Mouse (Mus musculus): ENCODE measurements at regions not wholly inside any gene's neighbourhood (a gene's known extent, or its start where the extent isn't known, plus 50 kb on each side); places are given as distances from the start of the nearest gene placed in this dataset.

GRCm38 (mm10) chr7:123861706-123862105 is 121.0 kb upstream of the Hs3st4 start:
- Histone ChIP-seq H3K4me2 (replicated peaks; ENCODE audit: low read depth, low read length) (no peak overlapping the region), H3K4me3 (ENCODE audit: low read length) (no peak overlapping the region), H3K4me1 (ENCODE audit: insufficient read depth, low read length) (no peaks in the 10 kb centered on the region), H3K27me3 (ENCODE audit: insufficient read depth, low read length) (no peaks in the 10 kb centered on the region), H3K9ac (replicated peaks; ENCODE audit: low read length) (no peak overlapping the region), H3K36me3 (ENCODE audit: insufficient read depth, low read length) (no peaks in the 10 kb centered on the region), H3K9me3 (ENCODE audit: low read length) (no peaks in the 10 kb centered on the region), H3K27ac (ENCODE audit: low read length) (no peak overlapping the region)
- ATAC-seq (ENCODE audit: low FRiP score, low TSS enrichment), result no peak
- 86% methylated on average over 2 of the region's 2 CpGs for WGBS

- no peak overlapping the region for H3K4me3 ChIP-seq (ENCODE audit: low read length)
- 82% methylated on average over 4 of the region's 4 CpGs for WGBS
- H3K4me1 ChIP-seq (ENCODE audit: insufficient read depth, low read length), result no peaks in the 10 kb centered on the region
- no peak overlapping the region for H3K4me2 ChIP-seq (replicated peaks; ENCODE audit: low read depth, low read length)
- no peaks in the 10 kb centered on the region for H3K9me3 ChIP-seq (ENCODE audit: low read length)
- no peaks in the 10 kb centered on the region for H3K27me3 ChIP-seq (ENCODE audit: insufficient read depth, low read length)
- ATAC-seq (ENCODE audit: low FRiP score, low TSS enrichment), result no peak
- no peak overlapping the region for H3K9ac ChIP-seq (replicated peaks; ENCODE audit: low read length)
- no peaks in the 10 kb centered on the region for H3K36me3 ChIP-seq (ENCODE audit: insufficient read depth, low read length)
- no peak overlapping the region for H3K27ac ChIP-seq (ENCODE audit: low read length)
Observed at GRCm38 (mm10) chr7:123896759-123897444, 85.8 kb upstream of the Hs3st4 start.

DNA sequence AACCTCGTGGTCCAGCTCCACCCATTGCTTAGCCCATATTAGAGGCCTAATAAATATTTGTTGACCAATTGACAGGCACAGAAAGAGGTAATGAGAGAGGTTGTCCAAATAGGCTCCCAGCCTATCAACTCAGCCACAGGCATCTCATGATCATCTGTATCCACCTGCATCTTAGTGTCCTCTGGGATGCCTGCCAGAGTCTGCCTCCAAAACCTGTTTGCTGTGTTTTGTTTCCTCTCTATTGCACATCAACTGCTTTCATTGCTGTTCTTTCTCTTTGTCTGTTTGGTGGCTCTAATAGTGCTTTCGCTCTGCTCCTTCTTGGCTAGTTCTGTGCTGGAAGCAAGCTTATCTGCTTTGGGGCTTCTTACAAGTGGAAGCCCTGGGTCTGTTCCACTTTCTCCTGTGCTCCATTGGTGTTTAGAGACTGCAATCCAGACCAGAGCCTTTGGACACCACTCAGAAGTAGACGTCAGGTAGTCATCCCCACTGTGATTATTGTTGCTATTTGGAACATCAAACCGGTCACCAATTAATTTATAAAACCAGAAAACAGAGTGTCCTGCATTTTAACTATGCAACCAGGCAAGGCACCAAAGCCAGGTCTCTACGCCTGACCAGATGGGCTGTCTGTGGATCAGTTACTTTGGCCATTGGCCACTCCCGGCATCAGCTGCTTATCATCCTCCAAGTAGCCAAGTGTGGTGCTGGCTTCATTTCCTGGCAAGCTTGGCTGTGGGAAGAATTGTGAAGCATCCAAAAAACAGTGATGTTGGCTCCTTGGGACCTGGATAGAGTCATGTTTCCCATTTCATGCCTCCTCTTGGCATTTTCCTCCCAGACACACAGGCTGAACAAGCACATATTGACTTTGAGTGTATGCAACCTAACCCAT is 74.5 kb upstream of the Hs3st4 start:
- Histone ChIP-seq H3K9ac (replicated peaks; ENCODE audit: low read length) (no peak overlapping the region), H3K4me1 (ENCODE audit: insufficient read depth, low read length) (no peaks in the 10 kb centered on the region), H3K9me3 (ENCODE audit: low read length) (no peaks in the 10 kb centered on the region), H3K36me3 (ENCODE audit: insufficient read depth, low read length) (no peaks in the 10 kb centered on the region), H3K4me3 (ENCODE audit: low read length) (no peak overlapping the region), H3K4me2 (replicated peaks; ENCODE audit: low read depth, low read length) (no peak overlapping the region), H3K27me3 (ENCODE audit: insufficient read depth, low read length) (no peaks in the 10 kb centered on the region), H3K27ac (ENCODE audit: low read length) (no peak overlapping the region)
- no peak for ATAC-seq (ENCODE audit: low FRiP score, low TSS enrichment)
- 90% methylated on average over 6 of the region's 6 CpGs for WGBS

DNA sequence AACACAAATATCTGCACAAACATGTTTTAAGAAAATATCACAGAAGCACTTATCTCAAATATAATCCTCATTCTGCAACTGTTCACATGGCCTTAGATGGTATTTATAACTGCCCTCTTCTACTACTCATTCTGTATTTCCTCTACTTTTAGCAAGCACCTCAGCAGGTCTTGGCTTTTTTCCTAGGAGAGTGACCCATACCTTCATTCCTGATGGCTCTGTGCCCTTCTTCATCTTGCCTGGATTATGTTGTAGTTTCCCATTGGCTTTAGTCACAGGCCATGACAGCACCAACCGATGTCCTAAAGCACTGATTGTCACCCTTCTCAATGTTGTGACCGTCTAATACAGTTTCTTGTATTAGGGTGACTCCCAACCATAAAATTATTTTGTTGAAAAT is 61.2 kb upstream of the Hs3st4 start:
- Histone ChIP-seq H3K9me3 (ENCODE audit: low read length) (no peaks in the 10 kb centered on the region), H3K36me3 (ENCODE audit: insufficient read depth, low read length) (no peaks in the 10 kb centered on the region), H3K4me2 (replicated peaks; ENCODE audit: low read depth, low read length) (no peak overlapping the region), H3K27ac (ENCODE audit: low read length) (no peak overlapping the region), H3K9ac (replicated peaks; ENCODE audit: low read length) (no peak overlapping the region), H3K27me3 (ENCODE audit: insufficient read depth, low read length) (no peaks in the 10 kb centered on the region), H3K4me1 (ENCODE audit: insufficient read depth, low read length) (no peaks in the 10 kb centered on the region), H3K4me3 (ENCODE audit: low read length) (no peak overlapping the region)
- ATAC-seq (ENCODE audit: low FRiP score, low TSS enrichment), result no peak
- WGBS, result 93% methylated on average over 2 of the region's 2 CpGs

DNA sequence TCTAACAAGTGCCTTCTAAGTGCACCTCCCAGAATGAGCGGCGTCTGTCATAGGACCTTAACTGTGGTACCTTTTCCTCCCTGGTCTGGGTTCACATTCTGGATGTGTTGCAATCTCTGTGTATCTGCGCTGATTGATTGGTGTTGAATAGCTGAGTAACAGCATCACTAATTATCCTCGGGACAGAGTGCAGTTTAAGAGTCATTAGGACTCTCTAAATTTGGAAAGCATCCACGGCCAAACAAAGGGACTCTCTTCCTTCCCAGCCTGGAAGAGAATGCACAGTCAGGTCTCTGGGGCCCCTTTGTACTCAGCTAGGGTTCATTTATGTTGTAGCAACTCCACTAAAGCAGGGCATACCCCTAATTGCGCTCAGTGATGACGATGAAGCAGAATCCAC is 50.2 kb upstream of the Hs3st4 start:
- no peak overlapping the region for H3K9ac ChIP-seq (replicated peaks; ENCODE audit: low read length)
- H3K27me3 ChIP-seq (ENCODE audit: insufficient read depth, low read length), result no peaks in the 10 kb centered on the region
- H3K27ac ChIP-seq (ENCODE audit: low read length), result no peak overlapping the region
- H3K4me2 ChIP-seq (replicated peaks; ENCODE audit: low read depth, low read length), result no peak overlapping the region
- WGBS, result 61% methylated on average over 7 of the region's 7 CpGs
- no peaks in the 10 kb centered on the region for H3K36me3 ChIP-seq (ENCODE audit: insufficient read depth, low read length)
- H3K9me3 ChIP-seq (ENCODE audit: low read length), result no peaks in the 10 kb centered on the region
- no peaks in the 10 kb centered on the region for H3K4me1 ChIP-seq (ENCODE audit: insufficient read depth, low read length)
- H3K4me3 ChIP-seq (ENCODE audit: low read length), result no peak overlapping the region
- no peak for ATAC-seq (ENCODE audit: low FRiP score, low TSS enrichment)
